Mouse (Mus musculus) 416B (cell line): ENCODE data around the gene Tex2.

Experiments used
- DNase-seq: peaks from one replicate; pipeline ENCODE4 v3.0.0; 2011; ENCODE audit warnings: low read depth

Gene Tex2

GRCm38 (mm10) chr11:106543006-106543405, 70.2 kb downstream of the Tex2 start:
- DNase-seq = no peak

GRCm38 (mm10) chr11:106542385-106542784, 70.8 kb downstream of the Tex2 start:
- DNase-seq = peak; percentile 61

GRCm38 (mm10) chr11:106540506-106541268, 72.5 kb downstream of the Tex2 start:
- DNase-seq = no peak

GRCm38 (mm10) chr11:106536253-106536912, 76.8 kb downstream of the Tex2 start:
- peak; percentile 98 for DNase-seq

- DNase-seq = no peak
Measured at GRCm38 (mm10) chr11:106535660-106536252, 77.5 kb downstream of the Tex2 start.

GRCm38 (mm10) chr11:106532248-106532790, 80.9 kb downstream of the Tex2 start:
- no peak for DNase-seq

- no peak for DNase-seq
Measured at GRCm38 (mm10) chr11:106529786-106530185, 83.4 kb downstream of the Tex2 start.

GRCm38 (mm10) chr11:106529113-106529512, 84.1 kb downstream of the Tex2 start:
- DNase-seq = no peak

GRCm38 (mm10) chr11:106527926-106528325, 85.3 kb downstream of the Tex2 start:
- no peak for DNase-seq

GRCm38 (mm10) chr11:106527147-106527821, 85.9 kb downstream of the Tex2 start:
- DNase-seq = no peak

- DNase-seq = no peak
Measured at GRCm38 (mm10) chr11:106522538-106522937, 90.7 kb downstream of the Tex2 start.

GRCm38 (mm10) chr11:106521612-106522011, 91.6 kb downstream of the Tex2 start:
- DNase-seq = no peak

GRCm38 (mm10) chr11:106520404-106520803, 92.8 kb downstream of the Tex2 start:
- no peak for DNase-seq

- DNase-seq = no peak
Measured at GRCm38 (mm10) chr11:106519519-106519918, 93.7 kb downstream of the Tex2 start.

- DNase-seq = no peak
Measured at GRCm38 (mm10) chr11:106518391-106518790, 94.8 kb downstream of the Tex2 start.

- DNase-seq = peak; percentile 73
Measured at GRCm38 (mm10) chr11:106515079-106515745, 98.0 kb downstream of the Tex2 start.

GRCm38 (mm10) chr11:106514446-106514845, 98.8 kb downstream of the Tex2 start:
- no peak for DNase-seq

- peak; percentile 62 for DNase-seq
Measured at GRCm38 (mm10) chr11:106513166-106513565, 100.1 kb downstream of the Tex2 start.

GRCm38 (mm10) chr11:106512006-106512390, 101.2 kb downstream of the Tex2 start:
- DNase-seq = no peak

GRCm38 (mm10) chr11:106511236-106512005, 101.8 kb downstream of the Tex2 start:
- no peak for DNase-seq

GRCm38 (mm10) chr11:106507638-106508037, 105.6 kb downstream of the Tex2 start:
- DNase-seq = no peak
